Mouse (Mus musculus) B cell, adult 2 months (primary cell): ENCODE measurements around the gene Dlg4.
"Not testable (repeated sequence)": the region's sequence is repeated elsewhere in the genome, so short reads cannot be mapped to it uniquely, and the experiment has no call there.

ENCODE experiments used
- DNase-seq, 2 experiments: peaks; one replicate each; pipeline ENCODE4 v3.0.0; 2022

Dlg4 gene

GRCm38 (mm10) chr11:70053898-70054570 is 37.3 kb downstream of the Dlg4 start, which contains the start of gene Asgr1:
Gene Asgr1 (plus strand): TSS chr11:70054085.
- DNase-seq = no peak

GRCm38 (mm10) chr11:70055618-70056214 is 39.0 kb downstream of the Dlg4 start:
- peak; percentile 84 to 85 for DNase-seq

- DNase-seq = no peak
Measured at GRCm38 (mm10) chr11:70057805-70058204, 41.1 kb downstream of the Dlg4 start.

- DNase-seq = no peak
Measured at GRCm38 (mm10) chr11:70059930-70060329, 43.2 kb downstream of the Dlg4 start.

GRCm38 (mm10) chr11:70063053-70063452 is 46.3 kb downstream of the Dlg4 start:
- DNase-seq = no peak

- DNase-seq = no peak
Measured at GRCm38 (mm10) chr11:70066701-70067100, 50.0 kb downstream of the Dlg4 start.

- DNase-seq = no peak
Measured at GRCm38 (mm10) chr11:70068245-70068644, 51.5 kb downstream of the Dlg4 start.

GRCm38 (mm10) chr11:70070057-70070456 is 53.3 kb downstream of the Dlg4 start:
- no peak for DNase-seq

GRCm38 (mm10) chr11:70070603-70071002 is 53.9 kb downstream of the Dlg4 start:
- DNase-seq = not testable (repeated sequence)

- peak; percentile 58 to 64 for DNase-seq
Measured at GRCm38 (mm10) chr11:70074379-70075071, 57.8 kb downstream of the Dlg4 start.

- DNase-seq = no peak
Measured at GRCm38 (mm10) chr11:70075581-70075980, 58.8 kb downstream of the Dlg4 start.

GRCm38 (mm10) chr11:70077441-70077840 is 60.7 kb downstream of the Dlg4 start:
- DNase-seq = no peak

GRCm38 (mm10) chr11:70079175-70079574 is 62.4 kb downstream of the Dlg4 start:
- DNase-seq = no peak

- DNase-seq = peak; percentile 40 to 45
Measured at GRCm38 (mm10) chr11:70079928-70080327, 63.2 kb downstream of the Dlg4 start.

- DNase-seq = peak; percentile 11 to 17
Measured at GRCm38 (mm10) chr11:70080803-70081590, 64.3 kb downstream of the Dlg4 start.

GRCm38 (mm10) chr11:70084563-70084962 is 67.8 kb downstream of the Dlg4 start:
- peak in 1 of 2 experiments; percentile 2 for DNase-seq

- DNase-seq = no peak
Measured at GRCm38 (mm10) chr11:70091986-70092783, 75.4 kb downstream of the Dlg4 start, which contains the start of gene Asgr2. Gene Asgr2 (plus strand): TSS chr11:70092644.
